Mouse (Mus musculus) left cerebral cortex, postnatal 10 days (tissue): ENCODE measurements at regions not wholly inside any gene's neighbourhood (a gene's known extent, or its start where the extent isn't known, plus 50 kb on each side); places are given as distances from the start of the nearest gene placed in this dataset.

ENCODE experiments used
- DNase-seq, 2 experiments: peaks; one replicate each; pipeline ENCODE4 v3.0.0; 2021 to 2022; ENCODE audit warnings: low spot score in 2 of 2, mixed read lengths in 1 of 2; ENCODE audit errors: extremely low spot score in 1 of 2
- intact Hi-C: fragments of 180-260 bp; cut with DNase I; formaldehyde crosslinking; loops from one replicate; pipeline ENCODE4 v1.15.1; 2025

DNA sequence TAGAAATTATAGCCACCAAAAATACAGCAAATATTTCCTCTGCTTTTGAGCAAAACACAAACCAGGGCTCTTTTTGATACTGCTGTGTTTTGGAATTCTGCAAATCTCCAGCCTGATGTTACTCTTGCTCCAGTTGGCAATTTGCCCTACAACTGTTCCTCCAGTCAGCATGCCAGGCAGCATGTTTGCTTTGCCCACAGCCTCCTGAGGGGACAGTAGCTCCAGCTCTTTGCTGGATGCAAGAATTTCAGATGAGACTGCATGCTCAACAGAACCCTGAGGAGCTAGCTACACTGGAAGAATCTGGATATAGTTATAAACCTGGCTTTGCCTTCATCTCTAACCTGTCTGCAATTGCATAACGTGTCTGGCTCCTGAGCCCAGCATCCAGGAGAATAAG, 141.7 kb downstream of the Fam76b start:
- peak in 1 of 2 experiments; percentile 45 for DNase-seq

GRCm38 (mm10) chr9:13973600-13973999, 146.1 kb downstream of the Fam76b start:
- no peak for DNase-seq
- intact Hi-C loops: no loop called here

More for the DNA sequence above, 141.7 kb downstream of the Fam76b start:
- intact Hi-C loops: no loop called here

DNA sequence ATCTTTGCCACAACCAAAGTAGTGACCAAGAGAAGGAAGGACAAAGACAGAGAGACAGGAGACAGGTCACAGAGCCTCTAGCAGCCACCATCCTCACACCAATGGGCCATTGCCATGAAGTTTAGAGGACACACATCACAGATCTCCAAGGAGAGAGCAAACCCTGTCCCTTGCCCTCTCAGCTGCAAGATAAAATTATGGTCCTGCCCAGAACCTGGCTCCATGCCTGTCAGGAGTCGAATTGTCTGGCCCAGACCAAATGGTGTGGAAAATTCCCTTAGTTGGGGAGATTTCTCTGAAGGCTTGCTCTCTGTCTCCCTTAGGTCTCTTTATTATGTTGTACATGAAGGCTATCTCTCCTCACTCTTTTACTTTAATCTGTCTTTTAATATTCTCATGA, 147.4 kb downstream of the Fam76b start:
- intact Hi-C loops: no loop called here
- no peak for DNase-seq

GRCm38 (mm10) chr9:13978842-13979241, 151.3 kb downstream of the Fam76b start:
- DNase-seq: no peak
- intact Hi-C loops: no loop called here

DNA sequence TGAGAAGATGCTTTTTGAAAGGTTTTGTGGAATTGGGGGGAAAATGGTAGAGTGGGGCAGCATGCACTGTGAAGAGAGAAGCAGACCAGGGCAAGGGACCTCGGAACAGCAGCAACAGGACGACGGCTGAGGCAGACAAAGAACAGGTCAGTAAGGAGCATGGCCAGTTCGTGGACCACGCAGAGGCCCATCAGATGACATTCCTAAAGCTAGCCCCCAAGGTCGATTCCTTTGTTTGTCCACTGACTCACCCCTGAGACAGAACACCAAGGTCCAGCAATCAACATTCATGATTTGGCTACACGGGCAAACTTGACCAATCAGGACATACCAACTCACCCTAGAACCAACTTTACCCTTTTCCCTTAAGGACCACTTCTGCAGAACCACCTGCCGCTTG, 160.0 kb downstream of the Fam76b start:
- intact Hi-C loops: no loop called here
- no peak for DNase-seq

DNA sequence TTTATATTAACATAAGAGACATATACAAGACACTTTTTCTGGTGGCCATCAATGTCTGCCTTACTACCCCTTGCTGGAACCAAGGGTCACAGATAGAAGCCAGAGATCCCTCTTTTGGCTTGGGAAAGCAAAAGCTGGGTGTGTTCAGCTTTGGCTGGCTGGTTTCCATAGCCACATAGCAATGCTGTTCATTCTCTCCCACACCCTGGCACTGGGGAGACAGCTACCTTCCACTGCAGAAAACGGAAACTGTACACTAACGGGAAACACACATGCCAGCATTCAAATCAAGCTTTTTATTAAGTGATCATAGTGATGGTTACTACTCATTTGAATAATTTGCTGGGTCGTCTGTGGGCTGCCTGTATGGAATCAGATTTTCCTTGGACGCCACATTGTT, 161.4 kb downstream of the Fam76b start:
- intact Hi-C loops: no loop called here
- DNase-seq: no peak

- intact Hi-C loops: no loop called here
- no peak for DNase-seq
Observed at GRCm38 (mm10) chr9:13990960-13991359, 163.4 kb downstream of the Fam76b start.

DNA sequence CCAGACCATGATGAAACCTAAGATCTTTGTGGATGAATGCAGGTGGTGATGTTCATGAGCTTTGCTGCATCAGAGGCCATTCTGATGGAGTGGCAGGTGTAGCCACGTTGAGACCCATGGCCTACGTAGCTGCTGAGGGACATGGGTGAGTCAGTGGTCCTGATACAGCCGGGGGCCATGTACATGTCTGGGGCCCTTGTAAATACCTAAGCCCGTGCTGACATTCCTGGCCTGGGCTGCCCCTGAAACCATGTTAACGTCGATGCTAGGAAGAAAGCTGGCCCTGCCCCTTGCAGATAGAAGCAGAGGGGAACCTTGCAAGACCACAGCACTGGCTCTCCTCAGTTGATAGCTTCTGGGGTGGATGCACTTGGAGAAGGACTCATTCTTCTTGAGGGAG, 165.2 kb downstream of the Fam76b start:
- no peak for DNase-seq
- intact Hi-C loops: no loop called here

DNA sequence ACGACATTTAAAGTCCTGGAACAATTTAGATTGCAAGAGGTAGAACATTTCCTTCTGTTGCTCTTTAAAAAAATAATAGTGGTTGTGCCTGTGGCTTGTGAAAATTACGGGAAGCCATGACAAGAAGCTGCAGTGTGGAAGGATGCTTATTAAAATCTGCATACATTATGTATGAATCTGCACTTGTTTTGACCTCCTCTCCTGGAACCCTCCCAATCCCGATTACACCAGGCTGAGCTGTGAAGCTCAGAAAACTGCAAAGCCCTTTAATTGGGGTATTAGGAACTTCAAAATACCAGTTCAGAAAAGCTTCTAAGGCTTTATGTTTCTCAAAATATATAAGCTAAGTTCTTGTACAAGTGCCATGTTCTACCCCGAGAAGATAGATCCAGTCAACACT, 171.8 kb downstream of the Fam76b start:
- DNase-seq: no peak
- intact Hi-C loops: no loop called here

DNA sequence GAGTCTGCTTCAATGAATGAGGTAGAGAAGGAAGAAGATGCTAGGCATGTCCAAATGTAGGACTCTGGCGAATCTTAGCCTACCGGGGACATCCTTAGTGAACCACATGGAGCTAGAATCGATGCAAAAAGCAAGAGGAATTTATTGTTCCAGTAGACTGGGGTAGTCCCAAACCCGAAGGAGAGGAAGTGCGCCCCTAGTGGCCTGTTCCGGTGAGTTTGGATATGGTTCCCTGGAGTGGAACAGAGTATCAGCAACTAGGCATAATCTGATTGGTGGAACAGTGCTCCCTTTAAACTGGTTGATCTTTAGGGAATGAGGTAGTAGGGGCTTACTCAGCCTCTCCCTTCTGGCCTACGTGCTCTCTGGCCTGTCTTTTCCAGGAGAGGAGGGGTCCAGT, 174.0 kb downstream of the Fam76b start:
- DNase-seq: peak in 1 of 2 experiments; percentile 51
- intact Hi-C loops: no loop called here

DNA sequence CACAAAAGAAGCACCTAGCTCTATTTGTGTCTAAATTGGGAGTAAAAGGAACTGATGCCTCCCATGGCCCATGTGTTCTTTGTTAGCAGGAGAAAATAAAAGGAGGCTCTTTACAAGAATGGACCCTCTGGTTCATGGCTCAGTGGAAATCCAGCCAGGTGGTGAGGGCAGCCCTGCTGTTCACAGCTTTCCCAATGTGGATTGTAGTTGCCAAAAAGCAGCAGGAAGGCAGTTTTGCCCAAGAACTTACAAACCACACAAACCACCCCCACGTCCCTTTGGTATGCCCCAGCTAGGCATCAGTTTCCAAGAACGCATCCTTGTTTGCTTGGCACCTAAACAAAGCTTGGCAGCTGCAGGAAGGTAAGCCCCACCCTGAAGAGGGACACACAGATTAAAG, 174.7 kb downstream of the Fam76b start:
- DNase-seq: no peak
- intact Hi-C loops: no loop called here

- intact Hi-C loops: no loop called here
- DNase-seq: no peak
Observed at GRCm38 (mm10) chr9:14003163-14003562, 175.6 kb downstream of the Fam76b start.

DNA sequence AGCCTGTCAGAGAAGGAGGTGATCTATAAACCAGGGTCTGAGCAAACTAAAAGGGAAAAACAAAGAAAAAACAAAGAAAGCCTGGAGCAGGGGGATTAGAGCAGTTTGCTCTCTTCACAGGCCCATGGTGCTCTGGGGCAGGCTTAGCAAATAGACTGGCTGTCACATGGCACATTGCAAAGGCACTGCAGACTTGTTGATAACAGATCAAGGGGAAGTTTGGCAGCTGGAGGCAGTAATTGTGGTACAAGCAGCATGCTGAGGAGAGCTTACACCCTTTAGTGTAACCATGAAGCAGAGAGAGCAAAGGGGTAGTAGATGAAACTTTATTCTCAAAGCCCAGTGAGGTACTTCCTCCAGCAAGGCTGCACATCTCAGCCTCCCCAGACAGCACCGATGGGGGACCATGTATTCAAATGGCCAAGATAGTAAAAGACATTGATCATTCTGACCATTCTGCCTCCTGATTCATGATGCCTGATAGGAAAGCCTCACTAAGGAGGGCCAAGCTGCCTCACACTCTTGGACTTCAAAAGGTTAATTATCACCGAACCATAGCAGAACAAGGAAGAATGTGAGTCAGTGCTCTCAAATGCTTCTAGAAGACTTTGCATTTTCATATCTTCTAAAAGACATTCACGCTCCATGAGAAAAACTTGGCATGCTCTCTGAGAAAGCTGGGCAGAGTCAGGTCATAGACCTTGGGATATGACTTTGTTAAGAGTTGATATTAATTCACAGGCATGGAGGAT, 178.9 kb downstream of the Fam76b start:
- intact Hi-C loops: no loop called here
- no peak for DNase-seq

DNA sequence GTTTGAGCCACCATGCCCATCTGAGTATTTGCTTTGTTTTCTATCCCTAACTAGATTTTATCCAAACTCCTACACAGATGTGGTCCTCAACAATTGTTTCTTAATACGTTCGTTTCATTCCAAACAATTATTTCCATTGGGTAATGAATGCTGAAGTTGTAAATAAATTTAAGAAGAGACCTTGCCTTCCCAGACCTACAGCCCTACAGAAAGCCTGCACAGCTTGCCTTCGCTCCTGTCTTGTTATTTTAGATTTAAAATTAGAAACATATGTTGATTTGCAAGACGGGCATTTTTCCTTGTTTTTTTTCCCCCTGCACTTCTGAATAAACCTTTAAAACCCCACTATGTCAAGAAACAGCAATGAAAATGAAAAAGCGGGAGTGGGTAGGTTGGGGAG, 181.9 kb downstream of the Fam76b start:
- intact Hi-C loops: no loop called here
- no peak for DNase-seq

DNA sequence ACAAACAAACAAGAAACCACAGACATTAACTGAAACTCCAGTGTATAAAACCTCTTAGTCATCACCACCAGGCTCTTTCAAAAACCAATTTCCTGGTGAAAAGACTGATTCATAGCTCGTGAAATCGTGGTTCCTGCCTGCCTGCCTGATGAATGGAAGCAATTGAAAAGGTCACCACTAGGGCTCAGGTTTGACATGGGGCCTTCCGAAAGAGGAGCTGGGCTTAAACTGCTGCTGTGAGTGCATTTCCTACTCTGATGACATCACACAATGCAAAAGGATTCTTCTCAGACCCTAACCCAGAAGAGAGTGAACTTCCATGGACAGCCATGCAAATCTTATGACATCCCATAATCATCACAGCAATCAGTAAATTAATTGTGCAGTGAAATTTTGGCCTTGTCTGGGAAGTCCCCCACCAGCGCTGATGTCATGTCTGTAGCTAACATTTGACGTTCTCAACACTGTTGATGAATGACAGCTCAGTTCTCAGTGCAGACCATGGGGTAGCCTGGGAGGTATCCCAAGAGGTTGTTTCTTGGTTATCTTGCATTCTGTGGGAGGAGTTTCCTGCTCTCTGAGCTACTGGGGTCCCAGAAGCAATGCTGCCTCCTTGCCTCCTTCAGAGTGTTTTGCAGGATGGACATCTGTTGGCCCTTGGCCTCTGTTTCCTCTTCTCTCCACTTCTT, 182.9 kb downstream of the Fam76b start:
- intact Hi-C loops: no loop called here
- DNase-seq: no peak

DNA sequence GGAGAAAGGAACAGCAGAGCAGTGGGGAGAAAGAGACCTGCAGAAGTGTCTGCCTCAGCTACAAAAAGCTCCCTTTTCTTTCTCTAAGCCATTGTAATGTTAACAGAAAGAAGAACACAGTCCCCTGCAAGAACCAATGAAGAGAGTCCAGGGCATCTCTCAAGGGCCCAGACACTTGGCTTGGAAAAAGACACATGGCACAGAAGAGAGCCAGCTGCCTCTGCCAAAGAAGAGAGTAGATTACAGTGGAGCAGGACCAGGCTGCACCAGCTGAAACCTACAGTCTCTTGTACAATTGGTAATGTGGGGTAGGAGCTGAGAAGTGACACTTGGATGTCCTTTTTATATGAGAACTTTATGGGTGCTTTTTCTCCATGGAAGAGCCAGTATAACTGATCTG, 196.7 kb downstream of the Fam76b start:
- intact Hi-C loops: no loop called here
- no peak for DNase-seq

- DNase-seq: no peak
Observed at GRCm38 (mm10) chr9:14024701-14025100, 197.2 kb downstream of the Fam76b start.

GRCm38 (mm10) chr9:14028056-14028455, 200.5 kb downstream of the Fam76b start:
- intact Hi-C loops: no loop called here
- no peak for DNase-seq

More at GRCm38 (mm10) chr9:14024701-14025100, 197.2 kb downstream of the Fam76b start:
- intact Hi-C loops: no loop called here

GRCm38 (mm10) chr9:14031358-14032047, 204.0 kb downstream of the Fam76b start:
- no peak for DNase-seq
- intact Hi-C loops: no loop called here

DNA sequence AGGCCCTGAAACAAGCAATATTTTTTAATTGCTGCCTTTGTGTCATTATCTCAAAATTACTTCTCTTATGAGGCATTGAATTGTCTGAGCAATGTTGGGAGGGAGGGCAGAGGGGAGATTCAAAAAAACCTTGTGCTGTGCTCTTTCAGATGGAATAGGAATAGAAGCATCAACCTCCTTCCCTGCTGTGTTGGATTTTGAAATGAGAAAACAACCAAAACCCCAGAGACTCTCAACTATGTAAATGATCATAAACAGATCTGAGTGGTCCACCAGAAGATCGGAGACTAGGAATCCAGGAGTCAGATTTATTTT, 204.5 kb downstream of the Fam76b start:
- intact Hi-C loops: no loop called here
- DNase-seq: no peak
